Mouse (Mus musculus): Measurements from ENCODE around the gene Bhlhe41. TPM values are rescaled to one million over a fixed set of nuclear protein-coding genes. Genes with fewer than 3 reads are reported as not detected.

The Bhlhe41 gene
- polyA plus RNA-seq (2012; rRNA removed), result 1.9 and 2.7 TPM in 2 replicates

DNA sequence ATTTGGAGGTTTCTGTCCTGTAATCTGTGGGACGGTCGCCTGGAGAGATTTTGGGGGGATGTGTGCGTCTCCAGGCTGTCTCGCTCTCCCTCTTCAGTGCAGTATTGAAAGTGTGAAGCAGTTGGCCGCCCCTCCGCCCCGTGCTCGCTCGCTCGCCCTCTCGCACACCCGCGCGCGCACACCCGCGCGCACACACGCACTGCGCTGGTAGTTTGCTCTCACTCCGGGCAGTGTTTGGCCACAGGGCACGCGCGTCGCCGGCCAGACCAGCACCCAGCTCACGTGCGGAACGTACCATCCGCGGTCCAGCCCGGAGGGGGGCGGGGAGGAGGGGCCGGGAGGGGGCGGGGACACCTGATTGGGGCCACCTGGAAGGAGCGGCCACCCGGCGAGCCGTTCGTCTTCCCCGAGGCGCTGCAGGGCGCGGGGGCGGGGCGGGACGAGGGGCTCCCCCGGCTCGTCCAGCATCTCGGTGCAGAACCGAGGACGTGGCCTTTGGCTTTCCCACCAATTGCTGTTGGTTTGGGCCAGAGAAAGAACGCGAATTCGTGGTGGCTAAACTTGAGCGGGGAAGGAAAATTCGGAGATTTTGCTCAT lies at the start of gene Bhlhe41:
Gene Bhlhe41, minus strand, starts transcription at position 270 of the 597 bp plus-strand sequence.
- Histone ChIP-seq H3K4me1 (ENCODE audit: control insufficient read depth, insufficient read depth, insufficient read length, low read length) (peaks cover 6% of the 10 kb centered on the region; the same call in 1 of the 2 replicates), H3K36me3 (ENCODE audit: control insufficient read depth, insufficient read depth, low read length) (no peaks in the 10 kb centered on the region), H3K4me3 (ENCODE audit: low read depth, low read length) (peak within 1 kb of the TSS; percentile 64), H3K27me3 (ENCODE audit: control insufficient read depth, insufficient read depth, low read length) (peaks cover 29% of the 10 kb centered on the region), H3K27ac (ENCODE audit: insufficient read depth, low read depth, low read length) (peak within 1 kb of the TSS; percentile 82)
- no peak for TF ChIP-seq CTCF (IDR thresholded peaks at IDR 0.05; ENCODE audit: extremely low read depth, insufficient read length, insufficient replicate concordance, low read depth, low read length)
- no peak for TF ChIP-seq POLR2A (IDR thresholded peaks at IDR 0.05; ENCODE audit: low read depth, low read length)
- 1% methylated on average over 56 of the region's 57 CpGs for WGBS

DNA sequence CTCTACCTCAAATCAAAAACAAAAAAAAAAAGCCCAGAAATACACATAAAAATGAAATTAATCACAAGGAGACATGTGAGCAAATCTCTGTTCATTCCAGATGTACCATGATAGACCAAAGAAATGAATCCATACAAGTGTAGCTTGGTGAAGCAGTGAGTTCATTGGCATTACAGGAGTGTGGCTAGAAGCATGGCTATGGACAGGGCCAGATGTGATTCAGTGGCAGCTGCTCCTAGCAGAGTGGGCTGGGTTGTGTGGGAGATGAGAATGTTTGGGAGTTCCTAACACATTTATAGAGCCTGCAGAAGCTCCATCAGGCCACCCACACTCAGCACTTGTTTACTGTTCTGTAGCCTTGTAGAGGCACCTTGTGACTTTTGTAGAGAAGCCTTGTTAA lies 46.9 kb upstream of the Bhlhe41 start:
- H3K4me1 ChIP-seq (ENCODE audit: control insufficient read depth, insufficient read depth, insufficient read length, low read length), result no peaks in the 10 kb centered on the region
- TF ChIP-seq POLR2A (IDR thresholded peaks at IDR 0.05; ENCODE audit: low read depth, low read length), result no peak
- no peak for TF ChIP-seq CTCF (IDR thresholded peaks at IDR 0.05; ENCODE audit: extremely low read depth, insufficient read length, insufficient replicate concordance, low read depth, low read length)
- no peaks in the 10 kb centered on the region for H3K27me3 ChIP-seq (ENCODE audit: control insufficient read depth, insufficient read depth, low read length)
- no peaks in the 10 kb centered on the region for H3K36me3 ChIP-seq (ENCODE audit: control insufficient read depth, insufficient read depth, low read length)
- no peak overlapping the region for H3K4me3 ChIP-seq (ENCODE audit: low read depth, low read length)
- no peak overlapping the region for H3K27ac ChIP-seq (ENCODE audit: insufficient read depth, low read depth, low read length)

DNA sequence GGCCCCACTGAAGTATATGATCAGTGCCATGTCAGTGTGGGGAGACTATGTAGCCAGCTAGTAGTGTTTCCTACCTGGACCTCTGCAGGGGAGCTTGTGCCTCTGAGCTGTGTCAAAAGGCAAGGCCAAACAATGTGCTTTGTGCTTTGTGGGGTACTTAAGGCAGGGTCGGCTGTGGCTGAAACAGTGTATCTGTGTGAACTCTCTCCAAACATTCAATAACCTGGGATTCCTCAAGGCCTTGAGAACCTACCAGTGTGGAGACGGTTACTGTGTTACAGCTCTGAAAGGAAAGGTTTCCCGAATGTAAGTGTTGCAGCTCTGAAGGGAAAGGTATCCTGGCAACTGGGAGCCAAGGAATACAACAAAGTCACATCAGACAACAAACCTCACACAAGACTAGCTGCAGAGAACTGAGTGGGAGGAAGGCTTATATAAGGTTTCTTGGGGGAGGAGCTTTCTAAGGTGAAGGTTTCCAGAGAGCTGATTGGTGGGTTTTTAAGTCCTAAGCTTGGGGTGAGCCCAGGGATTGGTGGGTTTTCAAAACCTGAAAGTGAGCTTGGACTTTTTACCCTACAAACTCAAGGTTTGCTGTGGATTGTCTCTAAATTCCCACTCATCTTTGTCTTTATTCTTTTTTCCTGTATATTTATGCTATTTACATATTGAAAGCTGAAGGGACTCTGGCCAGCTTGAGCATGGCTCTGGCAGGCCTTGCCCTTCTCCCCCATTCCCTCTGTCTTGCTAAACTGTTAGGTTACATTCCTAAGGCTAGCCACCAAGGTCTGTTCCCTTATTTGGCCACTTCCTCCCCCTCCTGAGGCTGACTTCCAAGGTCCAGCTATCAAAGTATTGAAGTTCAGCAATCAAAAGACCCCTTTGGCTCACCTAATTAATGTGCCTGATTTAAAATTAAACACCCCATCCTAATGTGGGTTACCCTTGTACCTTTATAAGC lies 45.4 kb upstream of the Bhlhe41 start:
- Histone ChIP-seq H3K27ac (ENCODE audit: insufficient read depth, low read depth, low read length) (no peak overlapping the region), H3K36me3 (ENCODE audit: control insufficient read depth, insufficient read depth, low read length) (no peaks in the 10 kb centered on the region), H3K4me3 (ENCODE audit: low read depth, low read length) (no peak overlapping the region), H3K27me3 (ENCODE audit: control insufficient read depth, insufficient read depth, low read length) (no peaks in the 10 kb centered on the region), H3K4me1 (ENCODE audit: control insufficient read depth, insufficient read depth, insufficient read length, low read length) (no peaks in the 10 kb centered on the region)
- TF ChIP-seq CTCF (IDR thresholded peaks at IDR 0.05; ENCODE audit: extremely low read depth, insufficient read length, insufficient replicate concordance, low read depth, low read length) (no peak), POLR2A (IDR thresholded peaks at IDR 0.05; ENCODE audit: low read depth, low read length) (no peak)
- 72% methylated on average over 3 of the region's 3 CpGs for WGBS

DNA sequence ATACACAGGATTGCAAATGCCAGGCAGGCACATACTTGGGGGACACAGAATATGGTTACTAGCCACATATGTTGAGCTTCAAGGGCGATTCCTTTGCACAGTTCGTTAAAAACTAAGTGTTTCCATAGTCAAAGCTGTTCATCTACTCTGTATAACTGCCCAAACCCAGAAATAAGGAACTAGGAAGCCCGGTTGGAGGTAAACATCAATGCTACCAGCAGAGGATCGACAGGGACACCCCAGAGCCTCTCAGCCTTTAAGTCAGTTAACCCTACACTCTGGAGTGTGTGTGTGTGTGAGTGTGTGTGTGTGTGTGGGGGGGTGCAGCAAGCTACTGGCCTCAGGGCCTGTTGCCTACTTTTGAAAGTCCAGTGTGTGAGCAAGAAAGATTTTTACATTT lies 44.6 kb upstream of the Bhlhe41 start:
- Histone ChIP-seq H3K36me3 (ENCODE audit: control insufficient read depth, insufficient read depth, low read length) (no peaks in the 10 kb centered on the region), H3K4me1 (ENCODE audit: control insufficient read depth, insufficient read depth, insufficient read length, low read length) (no peaks in the 10 kb centered on the region), H3K27ac (ENCODE audit: insufficient read depth, low read depth, low read length) (no peak overlapping the region), H3K4me3 (ENCODE audit: low read depth, low read length) (no peak overlapping the region), H3K27me3 (ENCODE audit: control insufficient read depth, insufficient read depth, low read length) (no peaks in the 10 kb centered on the region)
- WGBS, result 52% methylated on average over 4 of the region's 4 CpGs
- TF ChIP-seq POLR2A (IDR thresholded peaks at IDR 0.05; ENCODE audit: low read depth, low read length), result no peak
- no peak for TF ChIP-seq CTCF (IDR thresholded peaks at IDR 0.05; ENCODE audit: extremely low read depth, insufficient read length, insufficient replicate concordance, low read depth, low read length)

DNA sequence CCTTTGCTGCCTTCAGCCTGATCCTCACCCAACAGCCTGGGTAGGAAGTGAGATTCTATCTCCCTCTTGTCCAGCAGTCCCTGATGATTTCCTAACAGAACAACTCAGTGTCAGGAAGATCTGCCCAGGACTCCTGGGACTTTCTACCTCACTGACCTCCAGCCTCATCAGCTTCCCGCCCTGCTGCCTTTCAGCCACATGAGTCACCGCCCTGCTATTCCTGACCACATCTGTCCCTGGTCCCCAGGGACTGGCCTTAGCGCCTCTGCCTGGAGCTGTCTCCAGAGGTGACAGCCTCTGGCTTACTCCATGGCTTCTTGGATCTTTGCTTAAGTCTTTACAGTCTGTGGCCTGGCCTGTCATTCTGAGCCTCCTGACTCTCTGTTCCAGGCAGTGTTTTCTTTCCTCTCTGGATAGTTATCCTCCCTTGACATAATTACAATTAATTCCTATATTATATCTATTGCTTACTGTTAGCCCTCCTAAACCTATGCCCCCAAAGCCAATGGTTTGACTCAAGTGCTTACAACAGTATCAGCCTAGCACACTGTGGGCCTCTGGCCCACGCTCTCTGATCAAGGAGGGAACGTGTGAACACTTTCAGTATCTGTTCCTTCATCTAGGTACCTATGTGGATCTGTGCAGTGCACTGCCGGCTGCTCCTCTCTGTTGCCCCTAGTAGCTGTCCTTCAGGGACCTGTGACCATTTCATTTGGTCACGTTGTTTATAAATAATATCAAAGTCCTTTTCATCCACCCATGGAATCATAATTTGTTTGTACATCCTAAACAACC lies 40.9 kb upstream of the Bhlhe41 start:
- H3K27me3 ChIP-seq (ENCODE audit: control insufficient read depth, insufficient read depth, low read length), result no peaks in the 10 kb centered on the region
- 61% methylated on average over 7 of the region's 7 CpGs for WGBS
- TF ChIP-seq CTCF (IDR thresholded peaks at IDR 0.05; ENCODE audit: extremely low read depth, insufficient read length, insufficient replicate concordance, low read depth, low read length) (no peak), POLR2A (IDR thresholded peaks at IDR 0.05; ENCODE audit: low read depth, low read length) (no peak)
- H3K4me1 ChIP-seq (ENCODE audit: control insufficient read depth, insufficient read depth, insufficient read length, low read length), result no peaks in the 10 kb centered on the region
- H3K36me3 ChIP-seq (ENCODE audit: control insufficient read depth, insufficient read depth, low read length), result no peaks in the 10 kb centered on the region
- H3K4me3 ChIP-seq (ENCODE audit: low read depth, low read length), result no peak overlapping the region
- no peak overlapping the region for H3K27ac ChIP-seq (ENCODE audit: insufficient read depth, low read depth, low read length)

DNA sequence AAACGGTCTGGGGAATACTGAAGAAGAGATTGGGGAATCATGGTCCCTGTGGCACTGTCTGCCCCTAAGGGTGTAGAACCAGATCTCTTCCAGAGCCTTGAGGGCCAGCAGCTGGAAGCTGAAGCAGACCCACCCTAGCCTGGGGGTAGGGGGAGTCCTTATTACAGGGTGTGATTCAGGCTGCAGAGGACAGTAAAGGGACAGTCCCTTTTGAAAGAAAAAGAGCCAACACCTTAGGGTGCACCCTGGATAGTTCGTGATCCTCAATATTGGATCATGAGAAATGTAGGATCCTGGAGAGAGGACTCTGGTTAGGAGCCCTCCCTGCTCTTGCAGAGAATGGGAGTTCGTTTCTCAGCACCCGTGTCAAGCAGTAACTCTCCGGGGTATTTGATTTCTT lies 39.3 kb upstream of the Bhlhe41 start:
- 79% methylated on average over 5 of the region's 5 CpGs for WGBS
- TF ChIP-seq POLR2A (IDR thresholded peaks at IDR 0.05; ENCODE audit: low read depth, low read length) (no peak), CTCF (IDR thresholded peaks at IDR 0.05; ENCODE audit: extremely low read depth, insufficient read length, insufficient replicate concordance, low read depth, low read length) (no peak)
- H3K4me3 ChIP-seq (ENCODE audit: low read depth, low read length), result no peak overlapping the region
- H3K27ac ChIP-seq (ENCODE audit: insufficient read depth, low read depth, low read length), result no peak overlapping the region
- H3K4me1 ChIP-seq (ENCODE audit: control insufficient read depth, insufficient read depth, insufficient read length, low read length), result no peaks in the 10 kb centered on the region
- H3K27me3 ChIP-seq (ENCODE audit: control insufficient read depth, insufficient read depth, low read length), result no peaks in the 10 kb centered on the region
- H3K36me3 ChIP-seq (ENCODE audit: control insufficient read depth, insufficient read depth, low read length), result no peaks in the 10 kb centered on the region

All from small intestine, adult 2 months (tissue).